Mouse (Mus musculus) myocyte (in vitro differentiated cells): ENCODE data around the gene Eva1a.

Experiments used
- CEBPB ChIP-seq: IDR thresholded peaks from 2 replicates; pipeline ENCODE4 v1.6.1; 2011; ENCODE audit warnings: mild to moderate bottlenecking, moderate library complexity; ENCODE audit not compliant: poor library complexity, insufficient read depth, severe bottlenecking
- MAX ChIP-seq: IDR thresholded peaks from one replicate; pipeline ENCODE4 v1.6.1; 2011; ENCODE audit warnings: low read depth, mild to moderate bottlenecking, control low read depth
- MYOG ChIP-seq, 3 experiments: IDR thresholded peaks; one replicate each; pipeline ENCODE4 v1.6.1; 2011; ENCODE audit warnings: control low read depth in 2 of 3, low read depth in 2 of 3, mild to moderate bottlenecking in 2 of 3; ENCODE audit not compliant: insufficient read length in 2 of 3, control insufficient read depth in 1 of 3, insufficient read depth in 1 of 3
- POLR2A ChIP-seq: IDR thresholded peaks from one replicate; pipeline ENCODE4 v1.6.1; 2011; ENCODE audit warnings: low read depth, mild to moderate bottlenecking, control low read depth, moderate library complexity; ENCODE audit not compliant: insufficient read length
- POLR2AphosphoS2 ChIP-seq: IDR thresholded peaks from one replicate; pipeline ENCODE4 v1.6.1; 2011; ENCODE audit warnings: low read depth, control low read depth; ENCODE audit not compliant: insufficient read length
- REST ChIP-seq: IDR thresholded peaks from one replicate; pipeline ENCODE4 v1.6.1; 2011; ENCODE audit warnings: mild to moderate bottlenecking, control low read depth, moderate library complexity; ENCODE audit not compliant: insufficient read depth, insufficient read length
- TCF12 ChIP-seq: IDR thresholded peaks from one replicate; pipeline ENCODE4 v1.6.1; 2011; ENCODE audit warnings: mild to moderate bottlenecking, control low read depth; ENCODE audit not compliant: poor library complexity, insufficient read depth, severe bottlenecking
- USF1 ChIP-seq: IDR thresholded peaks from one replicate; pipeline ENCODE4 v1.6.1; 2011; ENCODE audit warnings: low read depth, mild to moderate bottlenecking, control low read depth, moderate library complexity

DNA sequence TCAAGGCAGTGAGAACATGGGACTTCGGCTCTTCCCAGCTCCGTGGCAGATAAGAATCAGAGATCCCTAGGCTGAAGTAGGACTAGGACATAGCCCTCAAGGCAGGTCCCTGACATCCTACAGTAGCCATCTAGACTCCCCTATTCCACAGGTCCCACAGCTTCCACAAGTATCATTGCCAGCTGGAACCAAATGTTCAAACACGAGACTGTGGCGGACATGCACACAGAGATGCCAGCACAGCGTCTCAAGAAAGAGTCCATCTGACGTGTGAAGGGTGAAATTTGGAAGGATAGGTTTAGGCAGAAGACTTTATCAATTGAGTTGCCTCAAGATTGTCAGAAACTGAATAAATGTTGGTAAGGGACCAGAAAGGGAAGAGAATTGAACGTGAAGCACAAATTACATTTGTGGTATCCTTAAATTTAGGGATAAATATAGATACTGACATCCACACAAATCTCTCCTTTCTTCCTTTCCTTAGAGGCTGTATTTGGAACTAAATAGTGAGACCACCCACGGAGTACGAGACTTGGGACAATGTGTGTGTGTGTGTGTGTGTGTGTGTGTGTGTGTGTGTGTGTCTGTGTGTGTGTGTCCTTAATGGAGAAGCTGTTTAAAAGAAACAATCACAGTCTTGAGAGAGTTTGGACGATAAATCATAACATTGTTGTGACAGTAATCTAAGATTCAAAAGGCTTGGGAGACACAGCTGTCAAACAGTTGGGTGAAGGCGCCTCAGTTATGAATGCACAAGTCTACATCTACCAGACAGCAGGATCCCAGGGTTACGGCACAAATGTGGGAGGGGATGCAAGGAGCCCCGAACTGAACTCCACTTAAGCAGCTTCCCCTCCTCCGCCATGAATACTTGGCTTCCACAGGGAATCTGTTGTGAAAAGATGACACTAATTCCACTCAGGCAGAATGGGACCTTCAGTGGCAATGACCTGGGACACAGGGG lies 71.6 kb downstream of the Eva1a start:
- TF ChIP-seq POLR2A (no peak), TCF12 (no peak), MAX (no peak), MYOG (IDR thresholded peaks at IDR 0.05; ENCODE audit: control insufficient read depth in 1 of 3, insufficient read depth in 1 of 3, insufficient read length in 2 of 3, low read depth in 2 of 3) (no peak), REST (no peak), USF1 (no peak), CEBPB (no peak), POLR2AphosphoS2 (no peak)
